Mouse (Mus musculus) liver, postnatal 0 days (tissue): ENCODE results near the gene Unc5b. TPM values are rescaled to one million over a fixed set of nuclear protein-coding genes. Genes with fewer than 3 reads are reported as not detected.

Experiments used
- ATAC-seq: fragments of 200-750 bp; cut with Nextera tagmentation; 2 replicates; pipeline ENCODE4 v1.8.0; 2017; ENCODE audit warnings: mild to moderate bottlenecking, moderate library complexity
- DNase-seq: peaks from one replicate; pipeline ENCODE4 v3.0.0-alpha.2; 2016
- H3K27ac ChIP-seq: fragments of 300-500 bp; sonication (generic); 2 replicates; pipeline ENCODE4 v1.5.1; 2014; ENCODE audit warnings: antibody characterized with exemption, moderate library complexity, mild to moderate bottlenecking, low read depth
- H3K27me3 ChIP-seq: fragments of 300-500 bp; sonication (generic); 2 replicates; pipeline ENCODE4 v1.6.1; 2014; ENCODE audit warnings: low read length, control low read depth, mixed read lengths; ENCODE audit not compliant: insufficient read depth
- H3K36me3 ChIP-seq: fragments of 300-500 bp; sonication (generic); replicated peaks from 2 replicates; pipeline ENCODE4 v1.6.1; 2014; ENCODE audit warnings: mild to moderate bottlenecking, control low read depth, low read length, moderate library complexity, mixed read lengths; ENCODE audit not compliant: insufficient read depth
- H3K4me1 ChIP-seq: fragments of 300-500 bp; sonication (generic); 2 replicates; pipeline ENCODE4 v1.6.1; 2014; ENCODE audit warnings: antibody characterized with exemption, mild to moderate bottlenecking, control low read depth; ENCODE audit not compliant: insufficient read depth
- H3K4me2 ChIP-seq: fragments of 300-500 bp; sonication (generic); 2 replicates; pipeline ENCODE4 v1.6.1; 2014; ENCODE audit warnings: low read depth, mild to moderate bottlenecking, low read length, moderate library complexity, mixed read lengths
- H3K4me3 ChIP-seq: fragments of 300-500 bp; sonication (generic); 2 replicates; pipeline ENCODE4 v1.5.1; 2014; ENCODE audit warnings: low read depth, low read length
- H3K9ac ChIP-seq: fragments of 300-500 bp; sonication (generic); replicated peaks from 2 replicates; pipeline ENCODE4 v1.6.1; 2014; ENCODE audit warnings: mild to moderate bottlenecking, moderate library complexity
- H3K9me3 ChIP-seq: fragments of 300-500 bp; sonication (generic); 2 replicates; pipeline ENCODE4 v1.6.1; 2016; ENCODE audit warnings: mild to moderate bottlenecking, control low read depth, low read length, mixed read lengths
- CTCF ChIP-seq: sonication (generic); IDR thresholded peaks from 2 replicates; pipeline ENCODE4 v1.5.1; 2016; ENCODE audit warnings: antibody characterized with exemption, low read depth
- EP300 ChIP-seq: IDR thresholded peaks from 2 replicates; pipeline ENCODE4 v1.6.1; 2016; ENCODE audit warnings: antibody characterized with exemption, low read depth, mild to moderate bottlenecking
- WGBS: fragments of 180-500 bp; shearing (Covaris S2); extraction: QIAGEN DNeasy Blood & Tissue Kit; methylation state at CpG from one replicate; pipeline ENCODE4 v1.1.7; 2014; ENCODE audit not compliant: insufficient replicate concordance; 5-methylcytosine and 5-hydroxymethylcytosine counted together
- polyA plus RNA-seq: library from polyadenylated mRNA; unstranded; fragments of >200 nt; fragmentation: Nextera tagmentation; extraction: Ambion mirVana; gene quantifications from 2 replicates; pipeline ENCODE4 v1.2.1, GENCODE M21; 2015

Unc5b gene
- polyA plus RNA-seq, 1 experiment from 2014 or later: 0.39 TPM

DNA sequence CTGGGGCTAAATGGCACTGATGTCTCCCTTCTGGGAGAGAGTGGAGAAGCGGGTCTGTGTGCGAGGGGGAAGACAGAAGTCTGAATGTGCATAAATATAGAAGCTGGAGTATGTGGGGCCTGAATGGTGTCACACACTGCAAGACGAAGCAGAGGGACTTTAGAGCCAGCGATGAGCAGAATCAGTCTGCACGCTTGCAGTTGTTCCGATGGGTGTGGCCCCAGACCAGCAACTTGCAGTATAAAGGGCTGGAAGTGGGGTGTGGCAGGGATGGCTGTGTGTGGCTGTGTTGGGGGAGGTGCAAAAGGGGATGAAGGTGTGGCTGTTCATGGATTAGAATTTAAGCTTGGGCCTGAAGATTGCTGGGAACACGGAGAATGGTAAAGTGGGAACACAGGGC is 62.8 kb downstream of the Unc5b start:
- Histone ChIP-seq H3K4me1 (no peaks in the 10 kb centered on the region), H3K27me3 (no peaks in the 10 kb centered on the region), H3K9ac (no peak overlapping the region), H3K4me3 (no peak overlapping the region), H3K4me2 (no peak overlapping the region), H3K36me3 (no peaks in the 10 kb centered on the region), H3K27ac (no peak overlapping the region), H3K9me3 (no peaks in the 10 kb centered on the region)
- TF ChIP-seq CTCF (no peak), EP300 (no peak)
- ATAC-seq: no peak
- WGBS: 80% methylated on average over 7 of the region's 7 CpGs
- no peak for DNase-seq

DNA sequence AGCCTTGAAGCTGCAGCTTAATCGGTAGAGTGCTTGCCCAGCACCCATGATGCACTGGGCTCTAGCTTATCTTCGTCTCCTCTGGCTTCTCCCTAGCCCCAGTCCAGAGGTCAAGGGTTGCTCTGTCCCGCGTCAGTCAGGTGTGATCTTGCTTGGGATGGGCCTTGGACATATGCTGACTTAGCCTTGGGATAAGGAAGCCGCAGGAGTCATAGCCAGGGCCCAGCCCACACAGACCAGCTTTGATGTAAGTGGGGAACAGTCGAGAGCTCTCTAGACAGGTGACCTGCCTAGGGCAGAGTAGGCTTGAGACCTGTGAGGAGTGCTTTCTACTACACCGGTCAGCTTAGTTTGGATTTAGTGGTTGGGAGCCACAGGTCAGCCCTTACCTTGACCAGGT is 64.0 kb downstream of the Unc5b start:
- H3K9ac ChIP-seq: no peak overlapping the region
- H3K36me3 ChIP-seq: no peaks in the 10 kb centered on the region
- H3K27ac ChIP-seq: no peak overlapping the region
- no peaks in the 10 kb centered on the region for H3K9me3 ChIP-seq
- ATAC-seq (no peak), DNase-seq (no peak)
- H3K4me1 ChIP-seq: no peaks in the 10 kb centered on the region
- H3K27me3 ChIP-seq: no peaks in the 10 kb centered on the region
- no peak overlapping the region for H3K4me3 ChIP-seq
- no peak overlapping the region for H3K4me2 ChIP-seq
- 62% methylated on average over 7 of the region's 7 CpGs for WGBS
- no peak for TF ChIP-seq CTCF
- TF ChIP-seq EP300: no peak

GRCm38 (mm10) chr10:60762126-60762525 is 69.3 kb downstream of the Unc5b start:
- no peak overlapping the region for H3K4me3 ChIP-seq
- DNase-seq: no peak
- H3K27ac ChIP-seq: no peak overlapping the region
- no peak overlapping the region for H3K4me2 ChIP-seq
- WGBS: 92% methylated on average over 1 of the region's 1 CpGs
- no peaks in the 10 kb centered on the region for H3K36me3 ChIP-seq
- no peaks in the 10 kb centered on the region for H3K27me3 ChIP-seq
- no peaks in the 10 kb centered on the region for H3K9me3 ChIP-seq
- TF ChIP-seq EP300: no peak
- no peak for TF ChIP-seq CTCF
- ATAC-seq: no peak
- H3K4me1 ChIP-seq: no peaks in the 10 kb centered on the region
- H3K9ac ChIP-seq: no peak overlapping the region

- Histone ChIP-seq H3K27me3 (no peaks in the 10 kb centered on the region), H3K4me1 (no peaks in the 10 kb centered on the region), H3K4me3 (no peak overlapping the region), H3K27ac (no peak overlapping the region), H3K4me2 (no peak overlapping the region), H3K36me3 (no peaks in the 10 kb centered on the region), H3K9me3 (no peaks in the 10 kb centered on the region), H3K9ac (no peak overlapping the region)
- WGBS: 7% methylated on average over 14 of the region's 14 CpGs
- ATAC-seq (peak; percentile 85), DNase-seq (peak; percentile 89)
- TF ChIP-seq EP300: no peak
- peak; percentile 94 for TF ChIP-seq CTCF
These were observed 71.0 kb downstream of the Unc5b start for GRCm38 (mm10) chr10:60760377-60760776.

DNA sequence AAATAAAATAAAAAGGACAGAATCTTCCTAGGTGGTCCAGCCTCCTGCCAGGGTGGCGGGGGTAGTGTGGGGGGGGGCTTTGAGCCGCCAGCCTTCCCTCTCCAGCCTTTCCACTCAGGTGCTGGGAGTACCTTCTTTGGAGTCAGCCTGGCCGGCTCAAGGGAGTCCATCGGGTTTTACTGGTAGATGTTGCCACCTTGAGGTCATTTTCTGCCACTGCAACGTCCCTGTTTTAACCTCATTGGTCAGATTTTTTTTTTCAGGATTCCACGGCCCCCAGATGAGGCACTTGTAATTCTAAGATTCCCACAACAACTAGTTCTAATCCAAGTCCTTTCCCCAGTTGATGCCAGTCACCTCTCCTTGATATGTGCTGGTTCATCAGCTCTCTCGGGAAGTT is 74.4 kb downstream of the Unc5b start:
- ATAC-seq (no peak), DNase-seq (peak; percentile 63)
- WGBS: 5% methylated on average over 7 of the region's 7 CpGs
- Histone ChIP-seq H3K36me3 (no peaks in the 10 kb centered on the region), H3K27me3 (no peaks in the 10 kb centered on the region), H3K9me3 (no peaks in the 10 kb centered on the region), H3K9ac (no peak overlapping the region), H3K27ac (no peak overlapping the region), H3K4me1 (peaks cover 7% of the 10 kb centered on the region), H3K4me2 (no peak overlapping the region), H3K4me3 (no peak overlapping the region)
- TF ChIP-seq CTCF: peak; percentile 82
- no peak for TF ChIP-seq EP300

DNA sequence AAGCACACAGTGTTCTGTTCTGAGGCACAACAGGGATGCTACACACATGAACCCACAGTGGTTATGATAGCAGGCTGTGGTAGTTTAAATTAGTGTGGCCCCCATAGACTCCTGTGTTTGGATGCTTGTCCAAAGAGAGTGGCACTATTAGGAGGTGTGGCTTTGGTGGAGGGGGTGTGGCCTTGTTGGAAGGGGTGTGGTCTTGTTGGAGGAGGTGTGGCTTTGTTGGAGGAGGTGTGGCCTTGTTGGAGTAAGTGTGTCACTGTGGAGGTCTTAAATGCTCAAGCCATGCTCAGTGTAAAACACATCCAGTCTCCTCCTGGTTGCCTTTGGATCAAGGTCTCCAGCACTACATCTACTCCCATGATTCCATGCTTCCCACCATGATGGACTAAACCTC is 75.2 kb downstream of the Unc5b start:
- Histone ChIP-seq H3K4me1 (peaks cover 13% of the 10 kb centered on the region), H3K4me2 (no peak overlapping the region), H3K27ac (no peak overlapping the region), H3K27me3 (no peaks in the 10 kb centered on the region), H3K4me3 (no peak overlapping the region), H3K9me3 (no peaks in the 10 kb centered on the region), H3K36me3 (no peaks in the 10 kb centered on the region), H3K9ac (no peak overlapping the region)
- no peak for TF ChIP-seq CTCF
- DNase-seq (no peak), ATAC-seq (no peak)

DNA sequence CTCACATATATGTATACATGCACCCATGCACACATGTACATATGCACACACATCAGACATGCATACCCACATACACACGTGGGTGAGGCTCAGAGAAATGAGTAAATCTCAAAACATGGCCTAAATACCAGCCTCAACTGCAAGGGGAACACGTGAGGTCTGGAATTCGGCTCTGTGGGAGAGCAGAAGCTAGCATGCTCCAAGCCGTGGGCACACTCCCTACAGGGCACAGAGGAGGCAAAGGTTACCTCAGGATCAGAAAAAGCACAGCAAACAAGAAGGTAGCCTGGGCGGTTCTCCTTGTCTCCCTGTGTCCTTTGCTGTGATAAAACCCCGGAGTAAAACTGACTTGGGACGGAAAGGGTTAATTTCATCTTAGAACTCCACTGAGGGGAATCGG is 77.4 kb downstream of the Unc5b start:
- DNase-seq: no peak
- H3K27ac ChIP-seq: no peak overlapping the region
- no peak for TF ChIP-seq CTCF
- no peak for TF ChIP-seq EP300
- no peak overlapping the region for H3K4me3 ChIP-seq
- no peak for ATAC-seq
- peaks cover 13% of the 10 kb centered on the region for H3K4me1 ChIP-seq
- no peak overlapping the region for H3K9ac ChIP-seq
- no peaks in the 10 kb centered on the region for H3K9me3 ChIP-seq
- no peaks in the 10 kb centered on the region for H3K36me3 ChIP-seq
- H3K4me2 ChIP-seq: no peak overlapping the region
- WGBS: 80% methylated on average over 8 of the region's 8 CpGs
- no peaks in the 10 kb centered on the region for H3K27me3 ChIP-seq
